Mouse (Mus musculus): ENCODE results near the gene Hnrnph3. TPM values are rescaled to one million over a fixed set of nuclear protein-coding genes. Genes with fewer than 3 reads are reported as not detected.
A peak's percentile ranks its signal among the peaks of the same experiment; 100 is the strongest.

Hnrnph3 gene
- polyA plus RNA-seq, 1 experiment from 2014 or later, result 215 TPM

- DNase-seq (ENCODE audit: low spot score), result no peak
- Histone ChIP-seq H3K9me3 (replicated peaks) (no peaks in the 10 kb centered on the region), H3K27ac (replicated peaks) (0 out of 2 replicates have a peak overlapping the region, but pooled peaks have one; percentile 13), H3K4me3 (no peak overlapping the region), H3K4me1 (peaks cover 17% of the 10 kb centered on the region), H3K36me3 (no peaks in the 10 kb centered on the region), H3K27me3 (ENCODE audit: low read depth, poor library complexity, severe bottlenecking) (no peaks in the 10 kb centered on the region)
- 75% methylated on average over 6 of the region's 6 CpGs for WGBS
These were observed 29.0 kb upstream of the Hnrnph3 start for GRCm38 (mm10) chr10:63053007-63053406.

GRCm38 (mm10) chr10:63052011-63052410 lies 28.0 kb upstream of the Hnrnph3 start:
- WGBS, result 80% methylated on average over 6 of the region's 6 CpGs

GRCm38 (mm10) chr10:63051267-63051666 lies 27.2 kb upstream of the Hnrnph3 start:
- H3K27me3 ChIP-seq (ENCODE audit: low read depth, poor library complexity, severe bottlenecking), result no peaks in the 10 kb centered on the region
- no peak for DNase-seq (ENCODE audit: low spot score)
- 76% methylated on average over 7 of the region's 7 CpGs for WGBS
- no peak overlapping the region for H3K27ac ChIP-seq (replicated peaks)
- no peaks in the 10 kb centered on the region for H3K36me3 ChIP-seq
- no peak overlapping the region for H3K4me3 ChIP-seq
- peaks cover 5% of the 10 kb centered on the region for H3K4me1 ChIP-seq
- H3K9me3 ChIP-seq (replicated peaks), result no peaks in the 10 kb centered on the region

More at GRCm38 (mm10) chr10:63052011-63052410, 28.0 kb upstream of the Hnrnph3 start:
- no peaks in the 10 kb centered on the region for H3K27me3 ChIP-seq (ENCODE audit: low read depth, poor library complexity, severe bottlenecking)
- no peak overlapping the region for H3K4me3 ChIP-seq
- no peak for DNase-seq (ENCODE audit: low spot score)
- H3K9me3 ChIP-seq (replicated peaks), result no peaks in the 10 kb centered on the region
- H3K27ac ChIP-seq (replicated peaks), result no peak overlapping the region
- H3K4me1 ChIP-seq, result peaks cover 10% of the 10 kb centered on the region
- H3K36me3 ChIP-seq, result no peaks in the 10 kb centered on the region

- WGBS, result 81% methylated on average over 2 of the region's 2 CpGs
- H3K4me3 ChIP-seq, result no peak overlapping the region
- no peaks in the 10 kb centered on the region for H3K27me3 ChIP-seq (ENCODE audit: low read depth, poor library complexity, severe bottlenecking)
- H3K27ac ChIP-seq (replicated peaks), result no peak overlapping the region
- H3K9me3 ChIP-seq (replicated peaks), result no peaks in the 10 kb centered on the region
- peaks cover 5% of the 10 kb centered on the region for H3K4me1 ChIP-seq
- no peaks in the 10 kb centered on the region for H3K36me3 ChIP-seq
- no peak for DNase-seq (ENCODE audit: low spot score)
These were observed 25.1 kb upstream of the Hnrnph3 start for GRCm38 (mm10) chr10:63049106-63049505.

GRCm38 (mm10) chr10:63047751-63048150 lies 23.7 kb upstream of the Hnrnph3 start:
- H3K4me3 ChIP-seq, result no peak overlapping the region
- H3K4me1 ChIP-seq, result no peaks in the 10 kb centered on the region
- no peak for DNase-seq (ENCODE audit: low spot score)
- H3K27me3 ChIP-seq (ENCODE audit: low read depth, poor library complexity, severe bottlenecking), result no peaks in the 10 kb centered on the region
- H3K27ac ChIP-seq (replicated peaks), result no peak overlapping the region
- 90% methylated on average over 8 of the region's 8 CpGs for WGBS
- H3K36me3 ChIP-seq, result no peaks in the 10 kb centered on the region
- no peaks in the 10 kb centered on the region for H3K9me3 ChIP-seq (replicated peaks)

- Histone ChIP-seq H3K4me1 (no peaks in the 10 kb centered on the region), H3K4me3 (no peak overlapping the region), H3K9me3 (replicated peaks) (no peaks in the 10 kb centered on the region), H3K27ac (replicated peaks) (no peak overlapping the region), H3K36me3 (no peaks in the 10 kb centered on the region), H3K27me3 (ENCODE audit: low read depth, poor library complexity, severe bottlenecking) (no peaks in the 10 kb centered on the region)
- 67% methylated on average over 3 of the region's 3 CpGs for WGBS
- DNase-seq (ENCODE audit: low spot score), result no peak
These were observed 19.1 kb upstream of the Hnrnph3 start for GRCm38 (mm10) chr10:63043154-63043553.

GRCm38 (mm10) chr10:63039867-63040628 lies 16.0 kb upstream of the Hnrnph3 start:
- Histone ChIP-seq H3K27me3 (ENCODE audit: low read depth, poor library complexity, severe bottlenecking) (no peaks in the 10 kb centered on the region), H3K27ac (replicated peaks) (no peak overlapping the region), H3K4me3 (no peak overlapping the region), H3K36me3 (no peaks in the 10 kb centered on the region), H3K4me1 (no peaks in the 10 kb centered on the region), H3K9me3 (replicated peaks) (no peaks in the 10 kb centered on the region)
- WGBS, result 67% methylated on average over 5 of the region's 5 CpGs
- no peak for DNase-seq (ENCODE audit: low spot score)

GRCm38 (mm10) chr10:63038571-63039320 lies 14.7 kb upstream of the Hnrnph3 start:
- no peak for DNase-seq (ENCODE audit: low spot score)
- H3K9me3 ChIP-seq (replicated peaks), result no peaks in the 10 kb centered on the region
- H3K27ac ChIP-seq (replicated peaks), result no peak overlapping the region
- no peaks in the 10 kb centered on the region for H3K27me3 ChIP-seq (ENCODE audit: low read depth, poor library complexity, severe bottlenecking)
- H3K36me3 ChIP-seq, result no peaks in the 10 kb centered on the region
- WGBS, result 87% methylated on average over 14 of the region's 14 CpGs
- no peaks in the 10 kb centered on the region for H3K4me1 ChIP-seq
- no peak overlapping the region for H3K4me3 ChIP-seq

GRCm38 (mm10) chr10:63032956-63033355 lies 8.9 kb upstream of the Hnrnph3 start:
- no peak for DNase-seq (ENCODE audit: low spot score)
- 76% methylated on average over 3 of the region's 3 CpGs for WGBS
- Histone ChIP-seq H3K4me3 (no peak overlapping the region), H3K27me3 (ENCODE audit: low read depth, poor library complexity, severe bottlenecking) (no peaks in the 10 kb centered on the region), H3K27ac (replicated peaks) (no peak overlapping the region), H3K9me3 (replicated peaks) (no peaks in the 10 kb centered on the region), H3K4me1 (peaks cover 18% of the 10 kb centered on the region), H3K36me3 (no peaks in the 10 kb centered on the region)

- DNase-seq (ENCODE audit: low spot score), result no peak
- Histone ChIP-seq H3K9me3 (replicated peaks) (no peaks in the 10 kb centered on the region), H3K4me1 (peaks cover 25% of the 10 kb centered on the region), H3K27ac (replicated peaks) (no peak overlapping the region), H3K36me3 (no peaks in the 10 kb centered on the region), H3K4me3 (no peak overlapping the region), H3K27me3 (ENCODE audit: low read depth, poor library complexity, severe bottlenecking) (no peaks in the 10 kb centered on the region)
- WGBS, result 79% methylated on average over 3 of the region's 3 CpGs
These were observed 8.2 kb upstream of the Hnrnph3 start for GRCm38 (mm10) chr10:63032267-63032666.

- H3K27ac ChIP-seq (replicated peaks), result peak overlapping the region; percentile 100
- WGBS, result 71% methylated on average over 4 of the region's 4 CpGs
- H3K4me1 ChIP-seq, result peaks cover 49% of the 10 kb centered on the region
- H3K36me3 ChIP-seq, result no peaks in the 10 kb centered on the region
- H3K4me3 ChIP-seq, result no peak overlapping the region
- no peaks in the 10 kb centered on the region for H3K27me3 ChIP-seq (ENCODE audit: low read depth, poor library complexity, severe bottlenecking)
- no peak for DNase-seq (ENCODE audit: low spot score)
- no peaks in the 10 kb centered on the region for H3K9me3 ChIP-seq (replicated peaks)
These were observed 4.4 kb upstream of the Hnrnph3 start for GRCm38 (mm10) chr10:63028396-63028795.

GRCm38 (mm10) chr10:63027376-63028161 lies 3.6 kb upstream of the Hnrnph3 start:
- Histone ChIP-seq H3K4me1 (peaks cover 45% of the 10 kb centered on the region), H3K27me3 (ENCODE audit: low read depth, poor library complexity, severe bottlenecking) (no peaks in the 10 kb centered on the region), H3K9me3 (replicated peaks) (no peaks in the 10 kb centered on the region), H3K36me3 (no peaks in the 10 kb centered on the region), H3K4me3 (peak overlapping the region; percentile 97), H3K27ac (replicated peaks) (peak overlapping the region; percentile 100)
- no peak for DNase-seq (ENCODE audit: low spot score)
- 85% methylated on average over 10 of the region's 10 CpGs for WGBS
